Mouse (Mus musculus) brain, embryonic 14.5 days (tissue): ENCODE measurements around the gene Mrpl53.

ENCODE experiments used
- CTCF ChIP-seq: fragments of 200-500 bp; IDR thresholded peaks from 2 replicates; pipeline ENCODE4 v1.5.1; 2012; ENCODE audit warnings: inconsistent platforms, mild to moderate bottlenecking, moderate library complexity, borderline replicate concordance; ENCODE audit not compliant: insufficient read depth, insufficient read length; ENCODE audit errors: extremely low read depth
- POLR2A ChIP-seq: fragments of 200-500 bp; IDR thresholded peaks from 2 replicates; pipeline ENCODE4 v1.6.1; 2012; ENCODE audit warnings: mild to moderate bottlenecking, inconsistent platforms, borderline replicate concordance; ENCODE audit not compliant: poor library complexity, insufficient read depth, insufficient read length, severe bottlenecking; ENCODE audit errors: extremely low read depth

- no peak for TF ChIP-seq CTCF
- no peak for TF ChIP-seq POLR2A
These were observed 32.8 kb downstream of the Mrpl53 start for GRCm38 (mm10) chr6:83141636-83142035.
